Mouse (Mus musculus): ENCODE data around the gene Mcm10. TPM values are rescaled to one million over a fixed set of nuclear protein-coding genes. Genes with fewer than 3 reads are reported as not detected.

Gene Mcm10
- total and polyA plus RNA-seq, 3 experiments = 48.7 to 118 (median 97.5) TPM

- Histone ChIP-seq H3K4me3 (ENCODE audit: low read depth, low read length) (no peak overlapping the region), H3K9me3 (replicated peaks) (no peaks in the 10 kb centered on the region), H3K36me3 (replicated peaks) (peaks cover 80% of the 10 kb centered on the region), H3K4me1 (ENCODE audit: insufficient read depth, low read depth, low read length) (peaks cover 61% of the 10 kb centered on the region), H3K27me3 (ENCODE audit: insufficient read depth, low read length) (no peaks in the 10 kb centered on the region)
- no peak for TF ChIP-seq POLR2AphosphoS5 (IDR thresholded peaks at IDR 0.05; ENCODE audit: insufficient replicate concordance, low read depth, low read length)
- TF ChIP-seq TAL1 (conservative IDR thresholded peaks at IDR 0.05; ENCODE audit: low read depth, low read length) = no peak
- no peak for TF ChIP-seq GATA1 (IDR thresholded peaks at IDR 0.05; ENCODE audit: borderline replicate concordance, low read length)
- TF ChIP-seq CTCF (IDR thresholded peaks at IDR 0.05; ENCODE audit: low read depth, low read length) = no peak
- TF ChIP-seq GATA2 (IDR thresholded peaks at IDR 0.05; ENCODE audit: borderline replicate concordance, low read depth, low read length) = no peak
- DNase-seq (ENCODE audit: low spot score) = no peak
- ATAC-seq (ENCODE audit: extremely low read depth, insufficient number of reproducible peaks, low FRiP score, poor library complexity, severe bottlenecking) = no peak
These were observed 32.8 kb upstream of the Mcm10 start for GRCm38 (mm10) chr2:5045269-5045965.

- H3K4me1 ChIP-seq (ENCODE audit: insufficient read depth, low read depth, low read length) = peaks cover 69% of the 10 kb centered on the region
- H3K9me3 ChIP-seq (replicated peaks) = no peaks in the 10 kb centered on the region
- no peak overlapping the region for H3K4me3 ChIP-seq (ENCODE audit: low read depth, low read length)
- DNase-seq (ENCODE audit: low spot score) = no peak
- no peak for ATAC-seq (ENCODE audit: extremely low read depth, insufficient number of reproducible peaks, low FRiP score, poor library complexity, severe bottlenecking)
- TF ChIP-seq CTCF (IDR thresholded peaks at IDR 0.05; ENCODE audit: low read depth, low read length) (no peak), TAL1 (conservative IDR thresholded peaks at IDR 0.05; ENCODE audit: low read depth, low read length) (no peak), GATA1 (IDR thresholded peaks at IDR 0.05; ENCODE audit: borderline replicate concordance, low read length) (no peak), GATA2 (IDR thresholded peaks at IDR 0.05; ENCODE audit: borderline replicate concordance, low read depth, low read length) (no peak), POLR2AphosphoS5 (IDR thresholded peaks at IDR 0.05; ENCODE audit: insufficient replicate concordance, low read depth, low read length) (no peak)
- no peaks in the 10 kb centered on the region for H3K27me3 ChIP-seq (ENCODE audit: insufficient read depth, low read length)
- peaks cover 83% of the 10 kb centered on the region for H3K36me3 ChIP-seq (replicated peaks)
These were observed 31.7 kb upstream of the Mcm10 start for GRCm38 (mm10) chr2:5044321-5044720.

- no peaks in the 10 kb centered on the region for H3K27me3 ChIP-seq (ENCODE audit: insufficient read depth, low read length)
- H3K36me3 ChIP-seq (replicated peaks) = peaks cover 78% of the 10 kb centered on the region
- ATAC-seq (ENCODE audit: extremely low read depth, insufficient number of reproducible peaks, low FRiP score, poor library complexity, severe bottlenecking) (no peak; the same call in 1 of the 2 replicates), DNase-seq (ENCODE audit: low spot score) (no peak)
- no peak overlapping the region for H3K4me3 ChIP-seq (ENCODE audit: low read depth, low read length)
- peaks cover 70% of the 10 kb centered on the region for H3K4me1 ChIP-seq (ENCODE audit: insufficient read depth, low read depth, low read length)
- no peaks in the 10 kb centered on the region for H3K9me3 ChIP-seq (replicated peaks)
- TF ChIP-seq CTCF (IDR thresholded peaks at IDR 0.05; ENCODE audit: low read depth, low read length) (no peak), GATA2 (IDR thresholded peaks at IDR 0.05; ENCODE audit: borderline replicate concordance, low read depth, low read length) (no peak), POLR2AphosphoS5 (IDR thresholded peaks at IDR 0.05; ENCODE audit: insufficient replicate concordance, low read depth, low read length) (no peak), GATA1 (IDR thresholded peaks at IDR 0.05; ENCODE audit: borderline replicate concordance, low read length) (no peak), TAL1 (conservative IDR thresholded peaks at IDR 0.05; ENCODE audit: low read depth, low read length) (no peak)
These were observed 30.8 kb upstream of the Mcm10 start for GRCm38 (mm10) chr2:5043476-5043761.

GRCm38 (mm10) chr2:5042616-5043475 is 30.3 kb upstream of the Mcm10 start:
- TF ChIP-seq GATA1 (IDR thresholded peaks at IDR 0.05; ENCODE audit: borderline replicate concordance, low read length) (no peak), POLR2AphosphoS5 (IDR thresholded peaks at IDR 0.05; ENCODE audit: insufficient replicate concordance, low read depth, low read length) (no peak), TAL1 (conservative IDR thresholded peaks at IDR 0.05; ENCODE audit: low read depth, low read length) (peak; percentile 43), CTCF (IDR thresholded peaks at IDR 0.05; ENCODE audit: low read depth, low read length) (no peak), GATA2 (IDR thresholded peaks at IDR 0.05; ENCODE audit: borderline replicate concordance, low read depth, low read length) (no peak)
- Histone ChIP-seq H3K4me1 (ENCODE audit: insufficient read depth, low read depth, low read length) (peaks cover 71% of the 10 kb centered on the region), H3K27me3 (ENCODE audit: insufficient read depth, low read length) (no peaks in the 10 kb centered on the region), H3K9me3 (replicated peaks) (no peaks in the 10 kb centered on the region), H3K36me3 (replicated peaks) (peaks cover 79% of the 10 kb centered on the region), H3K4me3 (ENCODE audit: low read depth, low read length) (peak overlapping the region; percentile 43; the same call in 1 of the 2 replicates)
- DNase-seq (ENCODE audit: low spot score) (no peak), ATAC-seq (ENCODE audit: extremely low read depth, insufficient number of reproducible peaks, low FRiP score, poor library complexity, severe bottlenecking) (peak; percentile 73)

GRCm38 (mm10) chr2:5041854-5042253 is 29.3 kb upstream of the Mcm10 start:
- peaks cover 80% of the 10 kb centered on the region for H3K36me3 ChIP-seq (replicated peaks)
- DNase-seq (ENCODE audit: low spot score) (no peak), ATAC-seq (ENCODE audit: extremely low read depth, insufficient number of reproducible peaks, low FRiP score, poor library complexity, severe bottlenecking) (no peak)
- no peaks in the 10 kb centered on the region for H3K27me3 ChIP-seq (ENCODE audit: insufficient read depth, low read length)
- TF ChIP-seq TAL1 (conservative IDR thresholded peaks at IDR 0.05; ENCODE audit: low read depth, low read length) (no peak), CTCF (IDR thresholded peaks at IDR 0.05; ENCODE audit: low read depth, low read length) (no peak), GATA1 (IDR thresholded peaks at IDR 0.05; ENCODE audit: borderline replicate concordance, low read length) (no peak), GATA2 (IDR thresholded peaks at IDR 0.05; ENCODE audit: borderline replicate concordance, low read depth, low read length) (no peak), POLR2AphosphoS5 (IDR thresholded peaks at IDR 0.05; ENCODE audit: insufficient replicate concordance, low read depth, low read length) (no peak)
- H3K4me1 ChIP-seq (ENCODE audit: insufficient read depth, low read depth, low read length) = peaks cover 70% of the 10 kb centered on the region
- H3K4me3 ChIP-seq (ENCODE audit: low read depth, low read length) = no peak overlapping the region; the same call in 1 of the 2 replicates
- no peaks in the 10 kb centered on the region for H3K9me3 ChIP-seq (replicated peaks)

Data from G1E (cell line).